Mouse (Mus musculus) ES-Bruce4 (cell line): Measurements from ENCODE around the gene Mknk1.

Experiments
- CTCF ChIP-seq: IDR thresholded peaks from one replicate; pipeline ENCODE4 v1.8.1; 2011; ENCODE audit warnings: low read depth, low read length
- EP300 ChIP-seq: IDR thresholded peaks from 2 replicates; pipeline ENCODE4 v1.6.1; 2011; ENCODE audit warnings: low read depth, low read length; ENCODE audit not compliant: insufficient read depth

- no peak for TF ChIP-seq CTCF
- TF ChIP-seq EP300: no peak
These were observed 11.9 kb upstream of the Mknk1 start for GRCm38 (mm10) chr4:115827066-115827465.
